Mouse (Mus musculus) brain, embryonic 14.5 days (tissue): ENCODE measurements around the gene Hist1h3c. TPM values are rescaled to one million over a fixed set of nuclear protein-coding genes. Genes with fewer than 3 reads are reported as not detected.

ENCODE experiments used
- DNase-seq: peaks from one replicate; pipeline ENCODE4 v3.0.0-alpha.2; 2011; ENCODE audit warnings: low read depth
- CTCF ChIP-seq: fragments of 200-500 bp; IDR thresholded peaks from 2 replicates; pipeline ENCODE4 v1.5.1; 2012; ENCODE audit warnings: inconsistent platforms, mild to moderate bottlenecking, moderate library complexity, borderline replicate concordance; ENCODE audit not compliant: insufficient read depth, insufficient read length; ENCODE audit errors: extremely low read depth
- POLR2A ChIP-seq: fragments of 200-500 bp; IDR thresholded peaks from 2 replicates; pipeline ENCODE4 v1.6.1; 2012; ENCODE audit warnings: mild to moderate bottlenecking, inconsistent platforms, borderline replicate concordance; ENCODE audit not compliant: poor library complexity, insufficient read depth, insufficient read length, severe bottlenecking; ENCODE audit errors: extremely low read depth
- polyA plus RNA-seq: library from polyadenylated mRNA; depleted of rRNA; stranded (reverse); fragments of >200 nt; gene quantifications from 2 replicates; pipeline ENCODE4 v1.2.3, GENCODE M21; 2012

Gene Hist1h3c
- polyA plus RNA-seq, 1 experiment = 30.4 TPM

DNA sequence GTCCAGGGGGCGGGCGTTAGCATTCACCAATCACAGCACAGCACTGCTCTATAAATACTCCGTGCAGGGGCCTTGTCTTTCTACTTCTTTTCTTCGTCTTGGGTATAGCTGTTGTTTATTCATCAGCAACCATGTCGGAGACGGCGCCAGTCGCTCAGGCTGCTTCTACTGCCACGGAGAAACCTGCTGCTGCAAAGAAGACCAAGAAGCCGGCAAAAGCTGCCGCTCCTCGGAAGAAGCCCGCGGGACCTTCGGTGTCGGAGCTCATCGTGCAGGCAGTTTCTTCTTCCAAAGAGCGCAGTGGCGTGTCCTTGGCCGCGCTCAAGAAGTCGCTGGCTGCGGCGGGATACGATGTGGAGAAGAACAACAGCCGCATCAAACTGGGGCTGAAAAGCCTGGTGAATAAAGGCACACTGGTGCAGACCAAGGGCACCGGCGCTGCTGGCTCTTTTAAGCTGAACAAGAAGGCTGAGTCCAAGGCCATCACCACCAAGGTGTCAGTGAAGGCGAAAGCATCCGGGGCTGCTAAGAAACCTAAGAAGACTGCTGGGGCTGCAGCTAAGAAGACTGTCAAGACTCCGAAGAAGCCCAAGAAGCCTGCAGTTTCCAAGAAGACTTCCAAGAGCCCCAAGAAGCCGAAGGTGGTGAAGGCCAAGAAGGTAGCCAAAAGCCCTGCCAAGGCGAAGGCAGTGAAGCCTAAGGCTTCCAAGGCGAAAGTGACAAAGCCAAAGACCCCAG is 18.4 kb upstream of the Hist1h3c start, which contains the start of gene Hist1h1a:
Hist1h1a (plus strand) TSS at position 81 of the 738 bp plus-strand sequence.
- DNase-seq = peak; percentile 98
- TF ChIP-seq CTCF = no peak
- TF ChIP-seq POLR2A = peak; percentile 77; the same call in 1 of the 2 replicates

GRCm38 (mm10) chr13:23763242-23763585 is 17.8 kb upstream of the Hist1h3c start:
- TF ChIP-seq POLR2A = no peak
- TF ChIP-seq CTCF = no peak
- DNase-seq = no peak

GRCm38 (mm10) chr13:23761871-23762821 is 16.7 kb upstream of the Hist1h3c start, which contains the start of gene Hist1h3a:
Gene Hist1h3a, minus strand, starts transcription at chr13:23762386.
- 0 out of 2 replicates have a peak, but pooled peaks have one; percentile 18 for TF ChIP-seq POLR2A
- DNase-seq = peak; percentile 96

GRCm38 (mm10) chr13:23760972-23761864 is 15.8 kb upstream of the Hist1h3c start, which contains the start of gene Hist1h4a:
Gene Hist1h4a, minus strand, starts transcription at chr13:23761230.
- TF ChIP-seq POLR2A = peak; percentile 54; the same call in 1 of the 2 replicates
- TF ChIP-seq CTCF = no peak
- DNase-seq = peak; percentile 99

- peak; percentile 57 for DNase-seq
- TF ChIP-seq POLR2A (no peak), CTCF (no peak)
These were observed 15.0 kb upstream of the Hist1h3c start for GRCm38 (mm10) chr13:23760240-23760971.

GRCm38 (mm10) chr13:23759916-23760239 is 14.5 kb upstream of the Hist1h3c start:
- TF ChIP-seq POLR2A (no peak), CTCF (no peak)
- no peak for DNase-seq

DNA sequence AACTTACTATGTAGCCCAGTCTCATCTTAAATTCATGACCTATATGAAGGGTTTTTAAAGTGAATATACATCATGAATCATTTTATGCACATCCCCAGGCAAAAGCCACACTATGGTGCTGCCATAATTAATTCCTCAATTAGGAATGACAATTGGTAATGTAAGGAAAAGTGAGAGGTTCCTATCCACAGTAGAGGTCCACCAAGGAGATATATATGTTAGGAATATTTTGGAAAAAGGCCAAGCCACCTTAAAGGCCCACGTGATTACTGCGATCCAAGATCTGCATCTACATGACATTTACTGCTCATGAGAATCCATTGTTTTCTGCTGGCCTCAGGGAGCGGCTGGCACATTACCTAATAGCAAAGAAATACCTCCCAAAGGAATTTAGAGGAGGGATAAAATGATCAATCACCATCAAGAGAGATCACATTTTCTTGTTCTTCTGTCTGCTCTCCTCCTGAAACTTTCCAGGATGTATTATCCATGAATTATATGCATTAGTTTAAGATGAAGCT is 13.9 kb upstream of the Hist1h3c start:
- TF ChIP-seq CTCF (no peak), POLR2A (no peak)
- no peak for DNase-seq

- DNase-seq = no peak
- TF ChIP-seq POLR2A (no peak), CTCF (no peak)
These were observed 12.5 kb upstream of the Hist1h3c start for GRCm38 (mm10) chr13:23757921-23758320.

GRCm38 (mm10) chr13:23757211-23757773 is 11.9 kb upstream of the Hist1h3c start:
- TF ChIP-seq CTCF (no peak), POLR2A (no peak)
- DNase-seq = peak; percentile 58

DNA sequence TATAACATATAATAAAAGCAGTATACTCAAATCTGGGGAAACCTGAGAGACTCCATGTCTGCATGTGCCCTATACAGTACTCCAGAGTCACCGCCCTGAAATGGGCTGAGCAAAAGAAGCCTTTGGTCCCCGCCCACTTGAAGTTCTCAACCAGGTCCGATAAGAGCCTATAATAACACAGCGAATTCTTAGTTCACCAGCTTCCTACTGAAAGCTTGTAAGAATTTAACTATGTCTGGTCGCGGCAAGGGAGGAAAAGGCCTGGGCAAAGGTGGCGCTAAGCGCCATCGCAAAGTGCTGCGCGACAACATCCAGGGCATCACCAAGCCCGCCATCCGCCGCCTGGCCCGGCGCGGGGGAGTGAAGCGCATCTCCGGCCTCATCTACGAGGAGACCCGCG is 11.4 kb upstream of the Hist1h3c start, which contains the start of gene Hist1h4b:
Hist1h4b (plus strand) TSS at position 224 of the 400 bp plus-strand sequence.
- DNase-seq = peak; percentile 98
- TF ChIP-seq CTCF (no peak), POLR2A (peak; percentile 35; the same call in 1 of the 2 replicates)
